Mouse (Mus musculus) layer of hippocampus, adult 8-10 months (tissue): ENCODE data around the gene Sppl3. TPM values are rescaled to one million over a fixed set of nuclear protein-coding genes. Genes with fewer than 3 reads are reported as not detected.

Experiments used
- total RNA-seq, 4 experiments: library from RNA; stranded (reverse); gene quantifications; 2 replicates each; pipeline ENCODE4 v1.2.4; 2022

The Sppl3 gene
- total RNA-seq, 4 experiments from 2014 or later: 71.6 to 80.6 (median 77.4) TPM

Other genes with a start within 250 kb of the Sppl3 start
- gene Ankrd13a, start 236.5 kb upstream of the Sppl3 start, total RNA-seq: 10 to 100 TPM; 39.6 to 51.4 (median 47.0) TPM
- 10 to 100 TPM; 51.1 to 61.4 (median 55.3) TPM for gene Git2, start 235.6 kb upstream of the Sppl3 start, total RNA-seq
- gene 1500011B03Rik, start 187.7 kb upstream of the Sppl3 start, total RNA-seq: 100 to 1,000 TPM; 133 to 155 (median 137) TPM
- gene 4930519G04Rik, start 157.5 kb upstream of the Sppl3 start, total RNA-seq: not detected
- under 1 TPM; 0.61 to 0.98 (median 0.82) TPM for gene Gm9936, start 152.5 kb upstream of the Sppl3 start, total RNA-seq
- 1 to 10 TPM; 1.3 to 9.8 (median 4.7) TPM for gene Oasl2, start 114.2 kb upstream of the Sppl3 start, total RNA-seq
- 1 to 10 TPM in 1 of 4 experiments, under 1 TPM in 1, not detected in 2; 0.80 to 1.1 TPM for gene Oasl1, start 87.9 kb upstream of the Sppl3 start, total RNA-seq
- gene 2210016L21Rik, start 69.0 kb upstream of the Sppl3 start, total RNA-seq: 100 to 1,000 TPM; 183 to 208 (median 204) TPM
- not detected for gene Hnf1a, start 40.0 kb upstream of the Sppl3 start, total RNA-seq
- gene Gm10401, start 87.2 kb downstream of the Sppl3 start, total RNA-seq: not detected
- gene Acads, start 108.2 kb downstream of the Sppl3 start, total RNA-seq: 10 to 100 TPM in 1 of 4 experiments, 1 to 10 TPM in 3; 8.1 to 11.7 (median 9.2) TPM
- gene Unc119b, start 123.8 kb downstream of the Sppl3 start, total RNA-seq: 10 to 100 TPM; 26.9 to 29.3 (median 27.6) TPM
- gene Mlec, start 147.0 kb downstream of the Sppl3 start, total RNA-seq: 100 to 1,000 TPM in 1 of 4 experiments, 10 to 100 TPM in 3; 80.4 to 100 (median 89.0) TPM
- gene Cabp1, start 183.2 kb downstream of the Sppl3 start, total RNA-seq: 100 to 1,000 TPM; 109 to 118 (median 114) TPM
- gene Pop5, start 224.7 kb downstream of the Sppl3 start, total RNA-seq: 100 to 1,000 TPM in 2 of 4 experiments, 10 to 100 TPM in 2; 89.0 to 104 (median 99.1) TPM